8 mouse cellular contexts compared by ENCODE assay signal in genomic region chr16:55480304-55480703, GRCm38 (mm10).
DNase-seq lines count a peak whose midpoint lies in the region; ATAC-seq and TF ChIP-seq lines count a peak whose summit lies in the region.

No protein-coding gene starts in this region.

- DNase-seq in cerebellum, postnatal 14 days, result peak; percentile 24 to 40
- no peak for DNase-seq in cerebellum, adult 18-20 months
- DNase-seq in right cerebral cortex, adult 18-20 months, result peak; percentile 6
- no peak for DNase-seq in right cerebral cortex, postnatal 10 days (ENCODE audit: low spot score in 2 of 2)
- peak; percentile 60 for DNase-seq in splenic B cell, adult 2 months (ENCODE audit: low read depth, low spot score)
- no peak for DNase-seq in spleen, postnatal 4 days (ENCODE audit: low spot score in 2 of 2)
- DNase-seq in left cerebral cortex, adult 8-10 months (ENCODE audit: low spot score in 2 of 2), result no peak

- H3K27ac ChIP-seq in intestine, postnatal 0 days (ENCODE audit: low read depth, low read length), result no peak overlapping the region

- no peak overlapping the region for H3K9ac ChIP-seq in intestine, postnatal 0 days (ENCODE audit: low read depth, low read length)

- peak; percentile 63 for TF ChIP-seq CTCF in intestine, postnatal 0 days (IDR thresholded peaks at IDR 0.05; ENCODE audit: low read depth)

- no peak overlapping the region for H3K4me2 ChIP-seq in intestine, postnatal 0 days (replicated peaks; ENCODE audit: low read depth)

- H3K9me3 ChIP-seq in intestine, postnatal 0 days (ENCODE audit: control insufficient read depth), result no peaks in the 10 kb centered on the region

- no peaks in the 10 kb centered on the region for H3K4me1 ChIP-seq in intestine, postnatal 0 days (replicated peaks; ENCODE audit: control insufficient read depth, insufficient read depth, low read length)

- H3K4me3 ChIP-seq in intestine, postnatal 0 days (ENCODE audit: low read depth, low read length), result no peak overlapping the region

- no peak for ATAC-seq in intestine, postnatal 0 days

- no peaks in the 10 kb centered on the region for H3K27me3 ChIP-seq in intestine, postnatal 0 days (replicated peaks; ENCODE audit: control insufficient read depth, insufficient read depth, low read length)
- H3K27me3 ChIP-seq in splenic B cell, adult 2 months (ENCODE audit: control insufficient read depth, insufficient read depth, low read length, poor library complexity, severe bottlenecking), result no peaks in the 10 kb centered on the region

- H3K36me3 ChIP-seq in intestine, postnatal 0 days (ENCODE audit: control insufficient read depth, insufficient read depth), result no peaks in the 10 kb centered on the region
- no peaks in the 10 kb centered on the region for H3K36me3 ChIP-seq in splenic B cell, adult 2 months (ENCODE audit: control insufficient read depth, insufficient read depth, low read length, poor library complexity, severe bottlenecking)

- WGBS in intestine, postnatal 0 days, result 46% methylated on average over 7 of the region's 7 CpGs

Comparison
In these comparisons a context has a peak if more than half of its experiments do, and no peak if none do; other contexts are left out.
1. DNase-seq: peak in cerebellum, postnatal 14 days (2 of 2), right cerebral cortex, adult 18-20 months (single experiment) and splenic B cell, adult 2 months (single experiment); none in cerebellum, adult 18-20 months (0 of 2), right cerebral cortex, postnatal 10 days (0 of 2), spleen, postnatal 4 days (0 of 2) and left cerebral cortex, adult 8-10 months (0 of 2).